Mouse (Mus musculus) embryonic stem cell, embryonic (primary cell): ENCODE results near the gene Gtf2e1.

Source experiments
- CTCF ChIA-PET, 4 experiments: fragments of 300-600 bp in 2 of 4; fragments of 350-600 bp in 2 of 4; sonication (Branson Sonifier 250); formaldehyde crosslinking; loops; one replicate each; lab custom pipeline; 2022; ENCODE audit warnings: inconsistent platforms in 2 of 4; lab: Charles Lee
- POLR2A ChIA-PET, 4 experiments: fragments of 300-600 bp in 2 of 4; fragments of 350-600 bp in 2 of 4; sonication (Branson Sonifier 250); formaldehyde crosslinking; loops; one replicate each; lab custom pipeline; 2022; ENCODE audit warnings: antibody characterized with exemption in 4 of 4, inconsistent platforms in 1 of 4; lab: Charles Lee

Gene Gtf2e1

GRCm38 (mm10) chr16:37518662-37519061 is 20.9 kb downstream of the Gtf2e1 start:
- CTCF ChIA-PET, result interaction anchor here in 1 of 4 experiments (0.6 kb wide), 1 partner anchor 114 kb away, joined by 7 read pairs; no protein-coding TSS in a partner anchor
- POLR2A ChIA-PET, result no interaction called here

GRCm38 (mm10) chr16:37517596-37518211 is 21.9 kb downstream of the Gtf2e1 start:
- ChIA-PET CTCF (no interaction called here), POLR2A (interaction anchor here in 1 of 4 experiments (0.5 kb wide), 1 partner anchor 19 kb away, joined by 6 read pairs; no protein-coding TSS in a partner anchor)

- POLR2A ChIA-PET, result interaction anchor here in 2 of 4 experiments (0.5 to 1.1 kb wide), 2 partner anchors 12 to 1817 kb away, joined by 3 read pairs; no protein-coding TSS in a partner anchor
- CTCF ChIA-PET, result interaction anchor here in 1 of 4 experiments (0.6 kb wide), 1 partner anchor 1630 kb away, joined by 4 read pairs; no protein-coding TSS in a partner anchor
Observed at GRCm38 (mm10) chr16:37516376-37516993, 23.1 kb downstream of the Gtf2e1 start.

GRCm38 (mm10) chr16:37514644-37515043 is 24.9 kb downstream of the Gtf2e1 start:
- POLR2A ChIA-PET, result interaction anchor here in 3 of 4 experiments (0.5 to 2.0 kb wide), 6 partner anchors 10 to 1539 kb away, joined by 3 to 8 read pairs (median 4); partner anchors contain the start of genes Gtf2e1 (in 1 of the 3) and Rabl3 (in 1 of the 3)
- CTCF ChIA-PET, result interaction anchor here in 1 of 4 experiments (0.9 kb wide), 1 partner anchor 16 kb away, joined by 3 read pairs; no protein-coding TSS in a partner anchor

GRCm38 (mm10) chr16:37511489-37511888 is 28.1 kb downstream of the Gtf2e1 start:
- ChIA-PET CTCF (no interaction called here), POLR2A (interaction anchor here in 2 of 4 experiments (0.7 to 2.3 kb wide), 3 partner anchors 18 to 34 kb away, joined by 3 to 8 read pairs (median 8); partner anchors contain the start of genes Gtf2e1 (in 1 of the 2) and Rabl3 (in 1 of the 2))

GRCm38 (mm10) chr16:37506751-37507150 is 32.8 kb downstream of the Gtf2e1 start:
- ChIA-PET POLR2A (interaction anchor here in 1 of 4 experiments (0.7 to 1.3 kb wide), 2 partner anchors 24 to 31 kb away, joined by 3 to 4 read pairs; no protein-coding TSS in a partner anchor), CTCF (no interaction called here)

GRCm38 (mm10) chr16:37504517-37504916 is 35.1 kb downstream of the Gtf2e1 start:
- CTCF ChIA-PET, result interaction anchor here in 3 of 4 experiments (0.6 to 1.1 kb wide), 3 partner anchors 15 to 137 kb away, joined by 3 to 4 read pairs (median 3); no protein-coding TSS in a partner anchor
- POLR2A ChIA-PET, result interaction anchor here in 2 of 4 experiments (1.0 to 1.6 kb wide), 3 partner anchors 10 to 34 kb away, joined by 3 to 4 read pairs (median 3); no protein-coding TSS in a partner anchor

- POLR2A ChIA-PET, result interaction anchor here in 3 of 4 experiments (0.6 to 0.7 kb wide), 3 partner anchors 12 to 1391 kb away, joined by 3 to 6 read pairs (median 5); no protein-coding TSS in a partner anchor
Observed at GRCm38 (mm10) chr16:37498581-37498980, 41.0 kb downstream of the Gtf2e1 start.

GRCm38 (mm10) chr16:37495017-37495416 is 44.6 kb downstream of the Gtf2e1 start:
- CTCF ChIA-PET, result no interaction called here
- POLR2A ChIA-PET, result no interaction called here

More at GRCm38 (mm10) chr16:37498581-37498980, 41.0 kb downstream of the Gtf2e1 start:
- CTCF ChIA-PET, result interaction anchor here in 1 of 4 experiments (0.5 kb wide), 1 partner anchor 698 kb away, joined by 3 read pairs; no protein-coding TSS in a partner anchor

GRCm38 (mm10) chr16:37486826-37487612 is 52.6 kb downstream of the Gtf2e1 start:
- ChIA-PET POLR2A (interaction anchor here in 1 of 4 experiments (0.6 kb wide), 1 partner anchor 601 kb away, joined by 4 read pairs; no protein-coding TSS in a partner anchor), CTCF (no interaction called here)

- CTCF ChIA-PET, result no interaction called here
- POLR2A ChIA-PET, result interaction anchor here in 2 of 4 experiments (1.5 to 2.0 kb wide), 2 partner anchors 38 to 61 kb away, joined by 3 to 5 read pairs; partner anchors contain the start of genes Gtf2e1 (in 1 of the 2) and Rabl3 (in 1 of the 2)
Observed at GRCm38 (mm10) chr16:37478311-37479291, 61.0 kb downstream of the Gtf2e1 start.

- ChIA-PET CTCF (no interaction called here), POLR2A (no interaction called here)
Observed at GRCm38 (mm10) chr16:37472620-37473312, 66.8 kb downstream of the Gtf2e1 start.

- CTCF ChIA-PET, result no interaction called here
- POLR2A ChIA-PET, result no interaction called here
Observed at GRCm38 (mm10) chr16:37469595-37469994, 70.0 kb downstream of the Gtf2e1 start.

GRCm38 (mm10) chr16:37463981-37464380 is 75.6 kb downstream of the Gtf2e1 start:
- POLR2A ChIA-PET, result no interaction called here
- CTCF ChIA-PET, result no interaction called here

GRCm38 (mm10) chr16:37462886-37463285 is 76.7 kb downstream of the Gtf2e1 start:
- POLR2A ChIA-PET, result no interaction called here
- CTCF ChIA-PET, result interaction anchor here in 1 of 4 experiments (0.5 kb wide), 1 partner anchor 96 kb away, joined by 17 read pairs; no protein-coding TSS in a partner anchor

- ChIA-PET POLR2A (interaction anchor here in 1 of 4 experiments (0.7 kb wide), 1 partner anchor 12 kb away, joined by 3 read pairs; no protein-coding TSS in a partner anchor), CTCF (no interaction called here)
Observed at GRCm38 (mm10) chr16:37461601-37462000, 78.0 kb downstream of the Gtf2e1 start.
